Mouse (Mus musculus): Measurements from ENCODE around the gene Ctbp2.

The Ctbp2 gene

GRCm38 (mm10) chr7:133007343-133007742 is 116.8 kb downstream of the Ctbp2 start:
- no peak for DNase-seq (ENCODE audit: low spot score)

- no peak for DNase-seq (ENCODE audit: low spot score)
Measured at GRCm38 (mm10) chr7:133005772-133006171, 118.4 kb downstream of the Ctbp2 start.

- peak; percentile 90 for DNase-seq (ENCODE audit: low spot score)
Measured at GRCm38 (mm10) chr7:133003421-133003820, 120.7 kb downstream of the Ctbp2 start.

GRCm38 (mm10) chr7:133002271-133002670 is 121.9 kb downstream of the Ctbp2 start:
- DNase-seq (ENCODE audit: low spot score) = peak; percentile 34

GRCm38 (mm10) chr7:133001388-133001787 is 122.8 kb downstream of the Ctbp2 start:
- no peak for DNase-seq (ENCODE audit: low spot score)

GRCm38 (mm10) chr7:132999061-132999460 is 125.1 kb downstream of the Ctbp2 start:
- peak; percentile 42 for DNase-seq (ENCODE audit: low spot score)

- DNase-seq (ENCODE audit: low spot score) = peak; percentile 32
Measured at GRCm38 (mm10) chr7:132998639-132999038, 125.5 kb downstream of the Ctbp2 start.

- peak; percentile 45 for DNase-seq (ENCODE audit: low spot score)
Measured at GRCm38 (mm10) chr7:132996391-132996790, 127.8 kb downstream of the Ctbp2 start.

GRCm38 (mm10) chr7:132994628-132995191 is 129.4 kb downstream of the Ctbp2 start:
- peak; percentile 33 for DNase-seq (ENCODE audit: low spot score)

GRCm38 (mm10) chr7:132994120-132994519 is 130.0 kb downstream of the Ctbp2 start:
- DNase-seq (ENCODE audit: low spot score) = peak; percentile 34

GRCm38 (mm10) chr7:132992967-132993615 is 131.1 kb downstream of the Ctbp2 start:
- peak; percentile 35 for DNase-seq (ENCODE audit: low spot score)

GRCm38 (mm10) chr7:132991240-132991900 is 132.8 kb downstream of the Ctbp2 start:
- peak; percentile 31 for DNase-seq (ENCODE audit: low spot score)

GRCm38 (mm10) chr7:132989839-132990238 is 134.3 kb downstream of the Ctbp2 start:
- DNase-seq (ENCODE audit: low spot score) = no peak

GRCm38 (mm10) chr7:132982639-132983038 is 141.5 kb downstream of the Ctbp2 start:
- no peak for DNase-seq (ENCODE audit: low spot score)

- DNase-seq (ENCODE audit: low spot score) = no peak
Measured at GRCm38 (mm10) chr7:132977981-132978380, 146.2 kb downstream of the Ctbp2 start.

GRCm38 (mm10) chr7:132976079-132976478 is 148.1 kb downstream of the Ctbp2 start:
- DNase-seq (ENCODE audit: low spot score) = no peak

GRCm38 (mm10) chr7:132972079-132972478 is 152.1 kb downstream of the Ctbp2 start:
- no peak for DNase-seq (ENCODE audit: low spot score)

- DNase-seq (ENCODE audit: low spot score) = no peak
Measured at GRCm38 (mm10) chr7:132965707-132966106, 158.4 kb downstream of the Ctbp2 start.

- no peak for DNase-seq (ENCODE audit: low spot score)
Measured at GRCm38 (mm10) chr7:132964395-132964794, 159.8 kb downstream of the Ctbp2 start.

GRCm38 (mm10) chr7:132950613-132951012 is 173.5 kb downstream of the Ctbp2 start:
- no peak for DNase-seq (ENCODE audit: low spot score)

- DNase-seq (ENCODE audit: low spot score) = no peak
Measured at GRCm38 (mm10) chr7:132949968-132950367, 174.2 kb downstream of the Ctbp2 start.

- no peak for DNase-seq (ENCODE audit: low spot score)
Measured at GRCm38 (mm10) chr7:132940569-132940968, 183.6 kb downstream of the Ctbp2 start.

GRCm38 (mm10) chr7:132939118-132939517 is 185.0 kb downstream of the Ctbp2 start:
- DNase-seq (ENCODE audit: low spot score) = no peak
